Mouse (Mus musculus) thymus, adult 18-20 months (tissue): ENCODE measurements around the gene Eif2ak3.

Experiments
- DNase-seq, 2 experiments: peaks; one replicate each; pipeline ENCODE4 v3.0.0; 2022; ENCODE audit warnings: mixed read lengths in 2 of 2

Eif2ak3 gene

GRCm38 (mm10) chr6:70909572-70909971 is 65.3 kb downstream of the Eif2ak3 start:
- no peak for DNase-seq

- no peak for DNase-seq
Observed at GRCm38 (mm10) chr6:70910285-70910684, 66.0 kb downstream of the Eif2ak3 start.

- DNase-seq = no peak
Observed at GRCm38 (mm10) chr6:70911668-70912395, 67.5 kb downstream of the Eif2ak3 start.

DNA sequence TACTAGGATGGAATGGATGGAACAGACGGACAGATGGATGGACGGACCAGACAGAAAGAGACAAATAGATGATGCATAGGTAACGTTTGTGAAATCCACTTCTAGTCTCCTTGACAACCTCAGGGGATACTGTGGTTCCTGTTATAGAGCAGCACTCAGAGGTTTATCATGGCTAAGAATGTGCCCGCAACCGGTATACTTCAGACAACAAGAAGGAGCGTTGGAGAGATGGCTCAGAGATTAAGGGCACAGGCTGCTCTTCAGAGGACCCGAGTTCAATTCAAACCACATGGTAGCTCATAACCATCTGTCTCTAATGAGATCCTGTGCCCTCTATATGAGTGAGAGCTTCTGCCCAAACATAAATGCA is 68.1 kb downstream of the Eif2ak3 start:
- no peak for DNase-seq

DNA sequence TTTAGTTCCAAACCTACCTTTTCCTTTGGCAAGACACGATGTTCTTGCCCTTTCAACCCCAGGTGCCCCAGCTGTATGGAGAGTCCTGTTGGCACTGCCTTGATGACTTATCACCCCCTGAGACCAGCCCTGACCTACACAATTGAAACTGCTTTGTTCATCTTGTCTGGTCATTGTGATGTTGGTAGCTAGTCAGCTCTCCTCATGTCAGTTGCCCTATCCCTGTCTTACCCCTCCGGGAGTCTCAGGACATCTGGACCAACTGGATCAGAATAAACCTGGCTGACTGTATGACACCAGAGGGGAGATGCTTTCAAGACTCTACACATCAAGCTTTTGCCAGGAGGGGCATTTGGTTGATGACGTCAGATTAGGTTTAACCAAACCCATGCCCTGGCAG is 74.5 kb downstream of the Eif2ak3 start, which contains the start of gene Tex37:
Tex37 (minus strand) TSS at position 101 of the 400 bp plus-strand sequence.
- DNase-seq = no peak

DNA sequence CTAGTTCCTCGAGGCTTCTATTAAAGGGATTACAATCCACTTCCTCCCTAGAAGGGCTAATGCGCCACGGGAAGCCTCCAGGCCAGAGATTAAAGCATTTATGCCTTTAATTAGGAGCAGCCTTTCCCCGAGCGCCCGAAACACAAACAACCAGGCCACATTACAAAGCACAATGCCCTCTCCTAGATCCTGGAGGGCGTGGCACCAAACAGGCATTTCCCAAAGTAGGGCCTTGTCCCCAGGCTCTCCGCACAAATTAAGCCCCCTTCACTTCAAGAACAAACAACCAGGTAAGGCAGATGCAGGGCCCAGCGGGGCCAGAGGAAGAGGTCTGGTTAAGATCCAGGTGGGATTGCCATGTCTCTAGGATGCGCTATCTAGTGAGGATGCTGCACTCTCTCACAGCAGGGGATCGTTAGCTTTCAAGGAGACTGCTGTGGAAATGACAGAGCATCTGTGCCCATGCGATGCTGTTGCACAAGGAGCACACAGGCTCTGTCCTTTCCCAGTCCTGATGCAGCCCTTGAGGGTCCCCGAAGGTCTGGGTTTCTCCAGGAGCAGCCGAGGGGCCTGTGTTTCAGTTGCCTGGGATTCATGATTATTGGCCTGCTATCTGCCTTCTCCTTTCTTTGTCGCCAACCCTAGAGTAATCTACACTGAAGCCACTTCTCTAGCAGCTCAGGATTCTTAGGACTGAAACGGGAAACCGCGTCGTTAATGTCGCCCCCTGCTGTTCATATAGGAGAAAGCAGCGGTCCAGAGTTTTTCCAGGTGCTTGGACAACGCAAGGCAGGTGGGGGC is 77.2 kb downstream of the Eif2ak3 start:
- DNase-seq = peak in 1 of 2 experiments; percentile 4

- no peak for DNase-seq
Observed at GRCm38 (mm10) chr6:70931801-70932200, 87.5 kb downstream of the Eif2ak3 start.

- no peak for DNase-seq
Observed at GRCm38 (mm10) chr6:70953274-70953673, 109.0 kb downstream of the Eif2ak3 start.

DNA sequence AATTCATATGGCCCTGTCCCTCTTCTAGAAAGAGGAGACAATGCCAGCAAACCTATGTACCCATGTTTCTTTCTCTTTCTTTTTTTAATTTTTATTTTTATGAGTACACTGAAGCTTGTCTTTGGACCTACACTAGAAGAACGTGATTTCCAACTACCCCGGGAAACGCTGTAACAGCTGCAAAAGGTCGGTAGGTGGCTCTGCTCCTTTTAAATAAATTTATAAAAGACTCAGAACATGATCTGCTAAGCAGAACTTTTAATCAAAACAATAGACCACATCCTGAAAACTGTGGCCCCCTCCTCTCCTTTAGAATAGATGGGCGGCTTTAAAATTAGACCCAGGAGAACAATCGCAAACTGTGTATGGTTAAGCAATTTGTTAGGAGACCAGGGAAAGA is 109.7 kb downstream of the Eif2ak3 start:
- DNase-seq = no peak
